In the genomic region with DNA sequence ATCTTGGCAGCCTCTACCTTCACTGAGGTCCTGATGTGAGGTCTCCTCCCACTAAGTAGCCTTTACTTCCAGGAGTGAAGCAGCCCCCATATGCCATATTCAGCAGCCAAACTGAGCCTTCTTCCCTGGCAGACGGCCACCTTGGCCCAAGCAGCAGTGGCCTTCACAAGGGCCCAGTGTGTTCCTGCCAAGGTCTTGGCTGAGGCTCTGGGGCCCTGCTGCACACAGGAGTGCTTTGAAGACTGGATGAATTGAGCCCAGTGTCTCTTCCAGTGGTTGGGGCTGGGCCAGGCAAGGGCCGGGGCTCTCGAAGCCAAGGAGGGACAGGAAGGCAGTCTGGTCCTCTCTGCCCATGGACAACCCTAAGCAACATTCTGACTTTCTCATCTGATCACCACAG, we compare ENCODE assay signal across 8 mouse cellular contexts. TPM values are rescaled to one million over a fixed set of nuclear protein-coding genes. Genes with fewer than 3 reads are reported as not detected.
A peak's percentile ranks its signal among the peaks of the same experiment; 100 is the strongest.
DNase-seq lines count a peak whose midpoint lies in the region; ATAC-seq and TF ChIP-seq lines count a peak whose summit lies in the region.

No protein-coding gene starts in this region.

- peaks cover 29% of the 10 kb centered on the region for H3K4me1 ChIP-seq in hindbrain, postnatal 0 days (ENCODE audit: insufficient read depth, low read length)
- H3K4me1 ChIP-seq in midbrain, embryonic 13.5 days (replicated peaks) = peaks cover 42% of the 10 kb centered on the region

- peak; percentile 93 for ATAC-seq in hindbrain, postnatal 0 days
- ATAC-seq in midbrain, embryonic 13.5 days = 0 out of 2 replicates have a peak, but pooled peaks have one; percentile 40

- H3K27me3 ChIP-seq in hindbrain, postnatal 0 days (ENCODE audit: insufficient read depth, low read length) = no peaks in the 10 kb centered on the region
- no peaks in the 10 kb centered on the region for H3K27me3 ChIP-seq in midbrain, embryonic 13.5 days

- DNase-seq in NIH3T3 (ENCODE audit: low read depth) (peak; percentile 38), MN1 (ENCODE audit: low spot score) (no peak)
- DNase-seq in brain, adult 2 months (ENCODE audit: low read depth, low spot score) = peak; percentile 95
- DNase-seq in frontal cortex, postnatal 14 days (ENCODE audit: low spot score in 2 of 2) = peak; percentile 63 to 81
- DNase-seq in hindbrain, postnatal 0 days (ENCODE audit: low spot score) = peak; percentile 93
- DNase-seq in thymus, postnatal 14 days = no peak
- no peak for DNase-seq in spleen, adult 18-20 months

- no peak overlapping the region for H3K9ac ChIP-seq in hindbrain, postnatal 0 days (replicated peaks; ENCODE audit: low read length)
- no peak overlapping the region for H3K9ac ChIP-seq in midbrain, embryonic 13.5 days (replicated peaks)

- no peak for TF ChIP-seq CTCF in hindbrain, postnatal 0 days (IDR thresholded peaks at IDR 0.05; ENCODE audit: low read depth)

- peak overlapping the region; percentile 80 for H3K27ac ChIP-seq in hindbrain, postnatal 0 days
- no peak overlapping the region for H3K27ac ChIP-seq in midbrain, embryonic 13.5 days

- 34% methylated on average over 3 of the region's 3 CpGs for WGBS in hindbrain, postnatal 0 days
- WGBS in midbrain, embryonic 13.5 days = 76% methylated on average over 3 of the region's 3 CpGs

- H3K4me2 ChIP-seq in hindbrain, postnatal 0 days (ENCODE audit: low read depth, low read length) = no peak overlapping the region
- no peak overlapping the region for H3K4me2 ChIP-seq in midbrain, embryonic 13.5 days (replicated peaks)

- no peaks in the 10 kb centered on the region for H3K36me3 ChIP-seq in hindbrain, postnatal 0 days (ENCODE audit: insufficient read depth, low read length)
- H3K36me3 ChIP-seq in midbrain, embryonic 13.5 days = no peaks in the 10 kb centered on the region

- H3K9me3 ChIP-seq in hindbrain, postnatal 0 days (ENCODE audit: low read length) = no peaks in the 10 kb centered on the region
- no peaks in the 10 kb centered on the region for H3K9me3 ChIP-seq in midbrain, embryonic 13.5 days

- H3K4me3 ChIP-seq in hindbrain, postnatal 0 days (ENCODE audit: low read length) = no peak overlapping the region
- H3K4me3 ChIP-seq in midbrain, embryonic 13.5 days (replicated peaks) = no peak overlapping the region

RNA-seq across cellular contexts. Expression of gene Ncor2, which starts 42.8 kb away (rescaled TPM):
- 35.4 and 37.5 TPM in 2 replicates for total RNA-seq in hindbrain, postnatal 0 days (2014; rRNA removed)
- 20.9 and 22.7 TPM in 2 replicates for polyA plus RNA-seq in hindbrain, postnatal 0 days (2015; fragmentation: Nextera tagmentation; extraction: Ambion mirVana)
- polyA plus RNA-seq in midbrain, embryonic 13.5 days (2015; fragmentation: Nextera tagmentation; extraction: Ambion mirVana) = 20.2 and 22.6 TPM in 2 replicates

Comparison
In these comparisons a context has a peak if more than half of its experiments do, and no peak if none do; other contexts are left out.
1. DNase-seq: peak in NIH3T3 (single experiment), brain, adult 2 months (single experiment), frontal cortex, postnatal 14 days (2 of 2) and hindbrain, postnatal 0 days (single experiment); none in MN1 (single experiment), thymus, postnatal 14 days (single experiment) and spleen, adult 18-20 months (0 of 2).